Comparison of ENCODE assay signal across 9 mouse cellular contexts in the genomic region with DNA sequence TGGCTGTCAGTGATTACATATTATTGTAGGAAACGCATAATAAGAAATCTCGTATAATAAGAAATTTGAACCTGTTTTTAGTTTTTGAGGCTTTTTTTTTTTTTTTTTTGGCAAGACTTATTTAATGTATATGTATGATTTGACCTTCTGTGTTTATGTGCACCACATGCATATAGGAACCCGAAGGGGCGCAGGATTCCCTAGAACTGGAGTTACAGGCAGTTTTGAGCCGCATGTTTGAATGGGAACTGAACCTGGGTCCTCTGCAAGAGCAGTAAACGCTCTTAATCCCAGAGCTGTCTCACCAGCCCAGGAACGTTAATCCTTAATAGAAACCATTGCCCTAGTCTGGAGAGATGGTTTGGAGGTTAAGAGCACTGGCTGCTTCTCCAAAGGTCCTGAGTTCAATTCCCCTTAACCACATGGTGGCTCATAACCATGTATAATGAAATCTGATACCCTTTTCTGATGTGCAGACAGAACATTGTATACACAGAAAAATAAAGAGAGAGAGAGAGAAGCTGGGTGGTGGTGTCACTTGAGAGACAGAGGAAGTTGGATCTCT. TPM values are rescaled to one million over a fixed set of nuclear protein-coding genes. Genes with fewer than 3 reads are reported as not detected.
DNase-seq lines count a peak whose midpoint lies in the region; ATAC-seq and TF ChIP-seq lines count a peak whose summit lies in the region.
"Had no signal": no experiment of that assay in that cellular context is flagged by ENCODE, and none has a peak within 500 bp of the region (broad histone marks: within the 10 kb centered on the region; RNA-seq: fewer than 3 reads in every experiment).

No protein-coding gene starts in this region.

- TF ChIP-seq CTCF in layer of hippocampus, adult 2 months (conservative IDR thresholded peaks at IDR 0.05), result no peak
- no peak for TF ChIP-seq CTCF in hindbrain, postnatal 0 days (IDR thresholded peaks at IDR 0.05; ENCODE audit: low read depth)

- H3K27me3 ChIP-seq in hindbrain, postnatal 0 days (ENCODE audit: insufficient read depth, low read length), result no peaks in the 10 kb centered on the region
- H3K27me3 ChIP-seq in neural tube, embryonic 12.5 days (replicated peaks), result no peaks in the 10 kb centered on the region

- H3K36me3 ChIP-seq in hindbrain, postnatal 0 days (ENCODE audit: insufficient read depth, low read length), result no peaks in the 10 kb centered on the region
- 0 out of 2 replicates have a peak, but pooled peaks cover 3% of the 10 kb centered on the region for H3K36me3 ChIP-seq in neural tube, embryonic 12.5 days

- 9% methylated on average over 7 of the region's 7 CpGs for WGBS in hindbrain, postnatal 0 days
- 5% methylated on average over 7 of the region's 7 CpGs for WGBS in neural tube, embryonic 12.5 days

- no peak for DNase-seq in layer of hippocampus, adult 2 months (ENCODE audit: low spot score in 2 of 2)
- DNase-seq in layer of hippocampus, postnatal 10 days (ENCODE audit: low spot score in 2 of 2), result no peak
- DNase-seq in c-Kit-positive CD71-positive TER-119-positive erythroid progenitor cells, embryonic 14.5 days (ENCODE audit: low spot score), result peak; percentile 34
- no peak for DNase-seq in hindbrain, postnatal 0 days (ENCODE audit: low spot score)
- no peak for DNase-seq in urinary bladder, postnatal 4 days (ENCODE audit: low spot score in 2 of 2)
- no peak for DNase-seq in gastrocnemius, postnatal 25 days
- no peak for DNase-seq in spleen, postnatal 36 days (ENCODE audit: low spot score in 2 of 2)

- H3K9me3 ChIP-seq in hindbrain, postnatal 0 days (ENCODE audit: low read length), result no peaks in the 10 kb centered on the region
- H3K9me3 ChIP-seq in neural tube, embryonic 12.5 days, result no peaks in the 10 kb centered on the region

- no peak overlapping the region for H3K27ac ChIP-seq in layer of hippocampus, adult 2 months
- no peak overlapping the region for H3K27ac ChIP-seq in hindbrain, postnatal 0 days
- no peak overlapping the region for H3K27ac ChIP-seq in neural tube, embryonic 12.5 days

- ATAC-seq in hindbrain, postnatal 0 days, result no peak
- ATAC-seq in neural tube, embryonic 12.5 days (ENCODE audit: low FRiP score, low read depth), result no peak

- H3K4me3 ChIP-seq in layer of hippocampus, adult 2 months, result peak overlapping the region; percentile 73
- peak overlapping the region; percentile 91 for H3K4me3 ChIP-seq in hindbrain, postnatal 0 days (ENCODE audit: low read length)
- H3K4me3 ChIP-seq in neural tube, embryonic 12.5 days, result peak overlapping the region; percentile 69

- H3K4me2 ChIP-seq in hindbrain, postnatal 0 days (ENCODE audit: low read depth, low read length), result peak overlapping the region; percentile 77
- peak overlapping the region; percentile 68 for H3K4me2 ChIP-seq in neural tube, embryonic 12.5 days (replicated peaks)

- H3K9ac ChIP-seq in hindbrain, postnatal 0 days (replicated peaks; ENCODE audit: low read length), result no peak overlapping the region; the same call in 1 of the 2 replicates
- peak overlapping the region; percentile 62; the same call in 1 of the 2 replicates for H3K9ac ChIP-seq in neural tube, embryonic 12.5 days

- peaks cover 5% of the 10 kb centered on the region for H3K4me1 ChIP-seq in hindbrain, postnatal 0 days (ENCODE audit: insufficient read depth, low read length)
- peaks cover 15% of the 10 kb centered on the region for H3K4me1 ChIP-seq in neural tube, embryonic 12.5 days

RNA-seq across cellular contexts. Expression of gene Fancd2, which starts 0.4 kb away (rescaled TPM):
- 1 to 10 TPM; 2.4 to 3.8 TPM for total RNA-seq in layer of hippocampus, adult 2 months (2021)
- 1 to 10 TPM; 3.2 to 4.9 TPM for total RNA-seq in layer of hippocampus, postnatal 10 days (2021)
- total RNA-seq in hindbrain, postnatal 0 days (2014; rRNA removed), result 3.8 and 4.5 TPM in 2 replicates
- polyA plus RNA-seq in hindbrain, postnatal 0 days (2015; fragmentation: Nextera tagmentation; extraction: Ambion mirVana), result 2.1 and 2.7 TPM in 2 replicates
- polyA plus RNA-seq in neural tube, embryonic 12.5 days (2016; fragmentation: Nextera tagmentation; extraction: Ambion mirVana), result 8.3 and 8.4 TPM in 2 replicates
- under 1 TPM; 0.41 to 0.56 TPM for total RNA-seq in gastrocnemius, postnatal 25 days (2021)

RNA-seq across cellular contexts. Expression of gene Emc3, which starts 0.5 kb away (rescaled TPM):
- total RNA-seq in layer of hippocampus, adult 2 months (2021), result 10 to 100 TPM; 73.4 to 76.3 TPM
- total RNA-seq in layer of hippocampus, postnatal 10 days (2021), result 10 to 100 TPM; 75.6 to 77.6 TPM
- total RNA-seq in hindbrain, postnatal 0 days (2014; rRNA removed), result 81.0 and 86.8 TPM in 2 replicates
- polyA plus RNA-seq in hindbrain, postnatal 0 days (2015; fragmentation: Nextera tagmentation; extraction: Ambion mirVana), result 120 and 124 TPM in 2 replicates
- 90.2 and 91.2 TPM in 2 replicates for polyA plus RNA-seq in neural tube, embryonic 12.5 days (2016; fragmentation: Nextera tagmentation; extraction: Ambion mirVana)
- 10 to 100 TPM; 50.3 to 66.7 TPM for total RNA-seq in gastrocnemius, postnatal 25 days (2021)

RNA-seq across cellular contexts. Expression of gene Prrt3, which starts 30.2 kb away (rescaled TPM):
- total RNA-seq in layer of hippocampus, adult 2 months (2021), result 10 to 100 TPM; 53.9 to 59.1 TPM
- 10 to 100 TPM; 36.7 to 39.7 TPM for total RNA-seq in layer of hippocampus, postnatal 10 days (2021)
- total RNA-seq in hindbrain, postnatal 0 days (2014; rRNA removed), result 40.4 and 41.7 TPM in 2 replicates
- polyA plus RNA-seq in hindbrain, postnatal 0 days (2015; fragmentation: Nextera tagmentation; extraction: Ambion mirVana), result 15.7 and 15.8 TPM in 2 replicates
- polyA plus RNA-seq in neural tube, embryonic 12.5 days (2016; fragmentation: Nextera tagmentation; extraction: Ambion mirVana), result 2.6 TPM in 2 replicates
- under 1 TPM in 1 of 2 experiments, not detected in 1; 0.08 TPM for total RNA-seq in gastrocnemius, postnatal 25 days (2021)
- total RNA-seq: common myeloid progenitor, adult 5-6 weeks had no signal

RNA-seq across cellular contexts. Expression of gene Creld1, which starts 48.8 kb away (rescaled TPM):
- 100 to 1,000 TPM; 105 to 120 TPM for total RNA-seq in layer of hippocampus, adult 2 months (2021)
- 10 to 100 TPM; 80.0 to 92.3 TPM for total RNA-seq in layer of hippocampus, postnatal 10 days (2021)
- total RNA-seq in hindbrain, postnatal 0 days (2014; rRNA removed), result 41.6 and 51.1 TPM in 2 replicates
- 60.2 and 65.0 TPM in 2 replicates for polyA plus RNA-seq in hindbrain, postnatal 0 days (2015; fragmentation: Nextera tagmentation; extraction: Ambion mirVana)
- 58.0 and 62.5 TPM in 2 replicates for polyA plus RNA-seq in neural tube, embryonic 12.5 days (2016; fragmentation: Nextera tagmentation; extraction: Ambion mirVana)
- total RNA-seq in gastrocnemius, postnatal 25 days (2021), result 10 to 100 TPM; 39.3 to 50.6 TPM

Comparison
In these comparisons a context has a peak if more than half of its experiments do, and no peak if none do; other contexts are left out.
1. RNA of gene Prrt3, which starts 30.2 kb away (total RNA-seq): 53.9 to 59.1 TPM in layer of hippocampus, adult 2 months, 40.4 to 41.7 TPM in hindbrain, postnatal 0 days and 36.7 to 39.7 TPM in layer of hippocampus, postnatal 10 days; 0.08 TPM in gastrocnemius, postnatal 25 days; every median in the first group is over 10 times any median in the second.
2. Peak in every context shown above with its lines, with median percentiles within 50 percentile points of each other: H3K4me3 ChIP-seq.